Mouse (Mus musculus) layer of hippocampus, postnatal 36 days (tissue): ENCODE results near the gene Xcr1. TPM values are rescaled to one million over a fixed set of nuclear protein-coding genes. Genes with fewer than 3 reads are reported as not detected.
A peak's percentile ranks its signal among the peaks of the same experiment; 100 is the strongest.

ENCODE experiments used
- DNase-seq, 2 experiments: peaks; one replicate each; pipeline ENCODE4 v3.0.0; 2022
- total RNA-seq, 2 experiments: library from RNA; stranded (reverse); gene quantifications; 2 replicates each; pipeline ENCODE4 v1.2.3; 2021

Xcr1 gene
- not detected for total RNA-seq

- no peak for DNase-seq
Observed at GRCm38 (mm10) chr9:123861929-123862328, at the start of gene Xcr1. Gene Xcr1, minus strand, starts transcription at chr9:123862029.

- DNase-seq, result no peak
Observed at GRCm38 (mm10) chr9:123872049-123872448, 10.2 kb upstream of the Xcr1 start.

- no peak for DNase-seq
Observed at GRCm38 (mm10) chr9:123869167-123869784, 7.4 kb upstream of the Xcr1 start.

GRCm38 (mm10) chr9:123863641-123864040, 1.8 kb upstream of the Xcr1 start:
- no peak for DNase-seq

- DNase-seq, result no peak
Observed at GRCm38 (mm10) chr9:123862895-123863616, 1.2 kb upstream of the Xcr1 start.

- DNase-seq, result no peak
Observed at GRCm38 (mm10) chr9:123856836-123857235, 5.0 kb downstream of the Xcr1 start.

- DNase-seq, result no peak
Observed at GRCm38 (mm10) chr9:123852449-123853390, 9.1 kb downstream of the Xcr1 start.

GRCm38 (mm10) chr9:123851713-123852448, 9.9 kb downstream of the Xcr1 start, which contains the start of gene Fyco1:
Gene Fyco1, minus strand, starts transcription at chr9:123851899.
- DNase-seq, result peak; percentile 91 to 96

GRCm38 (mm10) chr9:123851062-123851712, 10.6 kb downstream of the Xcr1 start:
- DNase-seq, result peak in 1 of 2 experiments; percentile 23

GRCm38 (mm10) chr9:123850705-123851061, 11.1 kb downstream of the Xcr1 start:
- DNase-seq, result peak in 1 of 2 experiments; percentile 11

- DNase-seq, result no peak
Observed at GRCm38 (mm10) chr9:123849976-123850695, 11.7 kb downstream of the Xcr1 start.

GRCm38 (mm10) chr9:123846490-123846889, 15.3 kb downstream of the Xcr1 start:
- DNase-seq, result no peak

- no peak for DNase-seq
Observed at GRCm38 (mm10) chr9:123845120-123845519, 16.7 kb downstream of the Xcr1 start.

- no peak for DNase-seq
Observed at GRCm38 (mm10) chr9:123844468-123844867, 17.4 kb downstream of the Xcr1 start.

- no peak for DNase-seq
Observed at GRCm38 (mm10) chr9:123840243-123840642, 21.6 kb downstream of the Xcr1 start.

- DNase-seq, result no peak
Observed at GRCm38 (mm10) chr9:123835851-123836250, 26.0 kb downstream of the Xcr1 start.

GRCm38 (mm10) chr9:123828916-123829315, 32.9 kb downstream of the Xcr1 start:
- no peak for DNase-seq

GRCm38 (mm10) chr9:123826631-123827030, 35.2 kb downstream of the Xcr1 start:
- DNase-seq, result no peak

- no peak for DNase-seq
Observed at GRCm38 (mm10) chr9:123818601-123819000, 43.2 kb downstream of the Xcr1 start.

GRCm38 (mm10) chr9:123815996-123816395, 45.8 kb downstream of the Xcr1 start:
- no peak for DNase-seq

GRCm38 (mm10) chr9:123815444-123815843, 46.4 kb downstream of the Xcr1 start:
- DNase-seq, result no peak
